Mouse (Mus musculus): ENCODE data around the gene Cacng2.

Gene Cacng2

GRCm38 (mm10) chr15:78082841-78083572, 36.8 kb downstream of the Cacng2 start:
- intact Hi-C loops (cut with DNase I): no loop called here

GRCm38 (mm10) chr15:78082149-78082548, 37.7 kb downstream of the Cacng2 start:
- intact Hi-C loops (cut with DNase I): no loop called here

- intact Hi-C loops (cut with DNase I): no loop called here
Observed at GRCm38 (mm10) chr15:78081384-78081783, 38.4 kb downstream of the Cacng2 start.

- intact Hi-C loops (cut with DNase I): no loop called here
Observed at GRCm38 (mm10) chr15:78080326-78080725, 39.5 kb downstream of the Cacng2 start.

GRCm38 (mm10) chr15:78078776-78079628, 40.8 kb downstream of the Cacng2 start:
- intact Hi-C loops (cut with DNase I): no loop called here

- intact Hi-C loops (cut with DNase I): no loop called here
Observed at GRCm38 (mm10) chr15:78078206-78078605, 41.6 kb downstream of the Cacng2 start.

- intact Hi-C loops (cut with DNase I): no loop called here
Observed at GRCm38 (mm10) chr15:78075921-78076320, 43.9 kb downstream of the Cacng2 start.

GRCm38 (mm10) chr15:78073109-78073508, 46.7 kb downstream of the Cacng2 start:
- intact Hi-C loops (cut with DNase I): no loop called here

GRCm38 (mm10) chr15:78066475-78066874, 53.4 kb downstream of the Cacng2 start:
- intact Hi-C loops (cut with DNase I): no loop called here

- intact Hi-C loops (cut with DNase I): no loop called here
Observed at GRCm38 (mm10) chr15:78065541-78065940, 54.3 kb downstream of the Cacng2 start.

- intact Hi-C loops (cut with DNase I): no loop called here
Observed at GRCm38 (mm10) chr15:78064340-78064739, 55.5 kb downstream of the Cacng2 start.

GRCm38 (mm10) chr15:78062467-78062866, 57.4 kb downstream of the Cacng2 start:
- intact Hi-C loops (cut with DNase I): no loop called here

- intact Hi-C loops (cut with DNase I): no loop called here
Observed at GRCm38 (mm10) chr15:78056930-78057329, 62.9 kb downstream of the Cacng2 start.

GRCm38 (mm10) chr15:78050682-78051081, 69.1 kb downstream of the Cacng2 start:
- intact Hi-C loops (cut with DNase I): no loop called here

GRCm38 (mm10) chr15:78049933-78050332, 69.9 kb downstream of the Cacng2 start:
- intact Hi-C loops (cut with DNase I): no loop called here

GRCm38 (mm10) chr15:78045842-78046241, 74.0 kb downstream of the Cacng2 start:
- intact Hi-C loops (cut with DNase I): no loop called here

GRCm38 (mm10) chr15:78045314-78045713, 74.5 kb downstream of the Cacng2 start:
- intact Hi-C loops (cut with DNase I): no loop called here

- intact Hi-C loops (cut with DNase I): no loop called here
Observed at GRCm38 (mm10) chr15:78044826-78045225, 75.0 kb downstream of the Cacng2 start.

- intact Hi-C loops (cut with DNase I): no loop called here
Observed at GRCm38 (mm10) chr15:78042706-78043105, 77.1 kb downstream of the Cacng2 start.

GRCm38 (mm10) chr15:78037626-78038025, 82.2 kb downstream of the Cacng2 start:
- intact Hi-C loops (cut with DNase I): no loop called here

- intact Hi-C loops (cut with DNase I): no loop called here
Observed at GRCm38 (mm10) chr15:78036586-78036985, 83.2 kb downstream of the Cacng2 start.

GRCm38 (mm10) chr15:78029938-78030337, 89.9 kb downstream of the Cacng2 start:
- intact Hi-C loops (cut with DNase I): no loop called here
